Mouse (Mus musculus) small intestine, adult 2 months (tissue): ENCODE measurements around the gene Unc5b. TPM values are rescaled to one million over a fixed set of nuclear protein-coding genes. Genes with fewer than 3 reads are reported as not detected.

Source experiments
- H3K27ac ChIP-seq: fragments of 200-500 bp; 2 replicates; pipeline ENCODE4 v1.5.1; 2012; ENCODE audit warnings: low read depth, low read length, control low read depth, inconsistent platforms; ENCODE audit not compliant: insufficient read depth
- H3K27me3 ChIP-seq: fragments of 200-500 bp; 2 replicates; pipeline ENCODE4 v1.6.1; 2012; ENCODE audit warnings: mild to moderate bottlenecking, moderate library complexity, low read length, inconsistent platforms; ENCODE audit not compliant: control insufficient read depth, insufficient read depth
- H3K36me3 ChIP-seq: fragments of 200-500 bp; 2 replicates; pipeline ENCODE4 v1.6.1; 2012; ENCODE audit warnings: mild to moderate bottlenecking, low read length, control low read depth, inconsistent platforms; ENCODE audit not compliant: control insufficient read depth, insufficient read depth
- H3K4me1 ChIP-seq: fragments of 200-500 bp; 2 replicates; pipeline ENCODE4 v1.6.1; 2012; ENCODE audit warnings: low read length, inconsistent platforms, mixed read lengths; ENCODE audit not compliant: control insufficient read depth, insufficient read depth, insufficient read length
- H3K4me3 ChIP-seq: fragments of 200-500 bp; 2 replicates; pipeline ENCODE4 v1.5.1; 2012; ENCODE audit warnings: low read depth, mild to moderate bottlenecking, control low read depth, inconsistent platforms, low read length, moderate library complexity
- CTCF ChIP-seq: fragments of 200-500 bp; IDR thresholded peaks from 2 replicates; pipeline ENCODE4 v1.5.1; 2012; ENCODE audit warnings: low read depth, mild to moderate bottlenecking, control low read depth, inconsistent platforms, low read length, moderate library complexity, mixed read lengths; ENCODE audit not compliant: insufficient replicate concordance, insufficient read length; ENCODE audit errors: extremely low read depth
- POLR2A ChIP-seq: fragments of 200-500 bp; IDR thresholded peaks from 2 replicates; pipeline ENCODE4 v1.6.1; 2012; ENCODE audit warnings: low read depth, mild to moderate bottlenecking, control low read depth, inconsistent platforms, low read length, moderate library complexity
- WGBS: fragments of 180-500 bp; shearing (Covaris S2); methylation state at CpG from one replicate; pipeline ENCODE4 v1.1.7; 2018; 5-methylcytosine and 5-hydroxymethylcytosine counted together
- polyA plus RNA-seq: library from polyadenylated mRNA; depleted of rRNA; stranded (reverse); fragments of >200 nt; gene quantifications from 2 replicates; pipeline ENCODE4 v1.2.3, GENCODE M21; 2012

Unc5b gene
- polyA plus RNA-seq, 1 experiment = 71.6 TPM

DNA sequence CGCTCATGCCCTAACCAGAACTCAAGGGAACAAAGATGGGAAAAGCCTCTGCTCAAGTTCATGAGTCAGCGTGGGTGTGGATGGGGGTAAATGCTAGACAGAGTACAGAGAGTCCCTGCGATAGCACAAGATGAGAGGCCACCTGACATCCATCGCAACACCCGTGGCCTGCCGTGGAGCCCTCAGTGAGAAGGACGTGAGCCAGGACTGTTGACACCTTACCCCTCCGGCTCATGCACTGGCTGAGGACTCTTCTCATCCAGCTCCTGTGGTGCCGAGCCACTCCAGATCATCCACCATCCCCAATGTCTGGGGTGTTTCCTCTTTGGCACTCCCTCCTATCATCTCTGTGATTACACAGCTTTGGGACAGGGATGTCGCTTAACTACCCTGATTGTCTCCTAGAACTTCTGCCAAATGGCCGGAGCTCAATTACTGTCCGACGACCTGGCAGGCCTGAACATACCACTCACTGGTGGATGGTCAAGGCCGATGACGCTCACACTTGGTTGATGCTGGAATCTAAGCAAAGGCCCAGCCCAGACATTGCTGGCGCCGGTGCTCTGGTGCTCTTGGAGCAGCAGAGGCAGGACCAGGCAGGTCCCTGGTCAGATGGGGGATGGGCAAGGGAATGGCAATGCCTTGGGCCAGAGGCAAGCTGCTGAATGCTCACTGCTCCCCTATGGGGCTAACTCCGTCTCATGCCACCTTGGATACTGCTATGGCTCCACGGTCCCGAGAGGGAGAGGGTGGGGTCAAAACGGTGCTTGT, 25.8 kb downstream of the Unc5b start:
- no peak overlapping the region for H3K4me3 ChIP-seq
- 79% methylated on average over 21 of the region's 21 CpGs for WGBS
- no peak overlapping the region for H3K27ac ChIP-seq
- no peaks in the 10 kb centered on the region for H3K27me3 ChIP-seq
- peaks cover 20% of the 10 kb centered on the region for H3K4me1 ChIP-seq
- no peaks in the 10 kb centered on the region for H3K36me3 ChIP-seq
- TF ChIP-seq CTCF = no peak
- TF ChIP-seq POLR2A = no peak

DNA sequence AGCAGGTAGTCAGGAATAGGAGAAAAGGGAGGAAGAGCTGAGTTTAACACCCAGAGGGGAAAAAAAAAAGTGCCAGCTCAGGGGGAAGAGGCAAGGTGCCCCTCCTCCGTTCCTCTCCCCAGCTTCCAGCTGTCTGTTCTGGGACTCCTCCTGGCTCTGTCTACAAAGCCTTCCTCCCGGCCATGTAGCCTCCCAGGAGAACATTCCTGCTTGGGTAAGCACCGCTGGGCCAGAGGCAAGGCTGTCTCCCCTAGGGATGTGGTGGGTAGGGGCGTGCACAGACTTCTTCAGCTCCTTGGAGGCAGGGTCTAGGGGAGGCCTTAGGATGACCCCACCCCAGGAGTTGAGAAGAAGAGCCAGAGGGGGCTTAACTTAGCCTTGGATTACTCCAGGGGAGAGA, 26.5 kb downstream of the Unc5b start:
- peaks cover 26% of the 10 kb centered on the region for H3K4me1 ChIP-seq
- 75% methylated on average over 4 of the region's 4 CpGs for WGBS
- H3K27ac ChIP-seq = no peak overlapping the region
- H3K36me3 ChIP-seq = no peaks in the 10 kb centered on the region
- TF ChIP-seq CTCF (no peak), POLR2A (no peak)
- no peaks in the 10 kb centered on the region for H3K27me3 ChIP-seq
- H3K4me3 ChIP-seq = no peak overlapping the region

GRCm38 (mm10) chr10:60803971-60804370, 27.4 kb downstream of the Unc5b start:
- 56% methylated on average over 10 of the region's 10 CpGs for WGBS
- H3K27me3 ChIP-seq = no peaks in the 10 kb centered on the region
- no peak overlapping the region for H3K4me3 ChIP-seq
- no peaks in the 10 kb centered on the region for H3K36me3 ChIP-seq
- no peak overlapping the region for H3K27ac ChIP-seq
- TF ChIP-seq POLR2A (no peak), CTCF (no peak)
- H3K4me1 ChIP-seq = peaks cover 31% of the 10 kb centered on the region

- Histone ChIP-seq H3K36me3 (no peaks in the 10 kb centered on the region), H3K27me3 (no peaks in the 10 kb centered on the region), H3K4me1 (peaks cover 47% of the 10 kb centered on the region), H3K4me3 (no peak overlapping the region), H3K27ac (no peak overlapping the region)
- TF ChIP-seq CTCF = no peak
- no peak for TF ChIP-seq POLR2A
- 64% methylated on average over 12 of the region's 12 CpGs for WGBS
Measured at GRCm38 (mm10) chr10:60801898-60802412, 29.4 kb downstream of the Unc5b start.

GRCm38 (mm10) chr10:60801168-60801897, 30.0 kb downstream of the Unc5b start:
- peaks cover 52% of the 10 kb centered on the region for H3K4me1 ChIP-seq
- no peaks in the 10 kb centered on the region for H3K27me3 ChIP-seq
- WGBS = 16% methylated on average over 11 of the region's 11 CpGs
- no peak for TF ChIP-seq CTCF
- no peak for TF ChIP-seq POLR2A
- no peaks in the 10 kb centered on the region for H3K36me3 ChIP-seq
- no peak overlapping the region for H3K4me3 ChIP-seq
- no peak overlapping the region for H3K27ac ChIP-seq

DNA sequence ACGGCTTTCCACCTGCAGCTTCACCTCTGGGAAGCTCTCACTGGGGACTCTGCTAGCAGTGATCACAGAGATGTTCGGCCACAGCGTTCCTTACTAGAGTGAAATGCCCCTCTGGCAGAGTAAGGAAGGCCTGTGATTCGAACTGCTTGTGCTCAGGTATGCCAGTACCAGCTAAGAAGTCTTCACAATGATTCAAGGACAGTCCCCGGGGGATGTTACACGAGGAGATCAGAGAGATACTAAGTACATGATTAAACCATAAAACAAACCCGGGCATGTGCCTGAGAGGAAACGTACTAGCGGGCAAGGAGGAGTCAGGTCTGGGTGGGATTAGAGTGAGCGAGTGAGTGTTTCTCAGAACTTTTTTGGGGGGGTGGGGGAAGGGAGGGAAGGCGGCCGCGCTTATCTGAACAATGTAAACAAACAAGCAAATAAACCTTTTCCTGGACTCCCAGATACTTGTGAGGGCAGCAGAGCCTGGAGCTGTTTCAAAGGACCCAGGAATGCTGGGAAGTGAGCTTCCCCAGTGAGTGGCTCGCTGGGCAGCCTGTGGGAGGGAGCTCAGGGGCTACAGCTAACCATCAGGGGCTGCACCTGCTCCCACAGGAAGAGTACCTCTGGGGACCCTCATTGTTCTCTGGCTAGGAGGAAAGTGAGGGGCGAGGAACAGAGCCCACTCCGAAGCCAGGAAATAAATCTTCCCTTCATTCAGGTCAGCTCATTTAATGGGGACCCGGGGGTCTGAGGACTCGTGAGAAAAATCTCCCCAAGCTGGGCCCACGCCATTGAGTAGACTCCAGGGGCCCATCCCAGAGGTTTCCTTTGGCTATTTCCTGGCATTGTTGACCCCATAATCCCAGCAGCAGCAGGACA, 30.9 kb downstream of the Unc5b start:
- Histone ChIP-seq H3K27me3 (no peaks in the 10 kb centered on the region), H3K4me1 (peaks cover 57% of the 10 kb centered on the region), H3K36me3 (no peaks in the 10 kb centered on the region), H3K27ac (no peak overlapping the region), H3K4me3 (no peak overlapping the region)
- TF ChIP-seq POLR2A = no peak
- no peak for TF ChIP-seq CTCF
- WGBS = 25% methylated on average over 19 of the region's 19 CpGs
